Mouse (Mus musculus) cortical plate, adult 2 months (tissue): ENCODE measurements around the gene Cacng5. TPM values are rescaled to one million over a fixed set of nuclear protein-coding genes. Genes with fewer than 3 reads are reported as not detected.

Experiments
- H3K27ac ChIP-seq: fragments of 200-500 bp; 2 replicates; pipeline ENCODE4 v1.5.1; 2012; ENCODE audit warnings: low read length, control low read depth, inconsistent platforms; ENCODE audit not compliant: insufficient read depth
- H3K4me1 ChIP-seq: fragments of 200-500 bp; 2 replicates; pipeline ENCODE4 v1.6.1; 2011; ENCODE audit warnings: low read length; ENCODE audit not compliant: control insufficient read depth, insufficient read depth
- H3K4me3 ChIP-seq: fragments of 200-500 bp; 2 replicates; pipeline ENCODE4 v1.5.1; 2011; ENCODE audit warnings: mild to moderate bottlenecking, low read length, control low read depth; ENCODE audit not compliant: insufficient read depth
- CTCF ChIP-seq: fragments of 200-500 bp; IDR thresholded peaks from 2 replicates; pipeline ENCODE4 v1.5.1; 2011; ENCODE audit warnings: mild to moderate bottlenecking, control low read depth, low read length; ENCODE audit not compliant: insufficient read depth; ENCODE audit errors: extremely low read depth
- POLR2A ChIP-seq: fragments of 200-500 bp; IDR thresholded peaks from 2 replicates; pipeline ENCODE4 v1.6.1; 2011; ENCODE audit warnings: mild to moderate bottlenecking, low read length, control low read depth; ENCODE audit not compliant: insufficient read depth; ENCODE audit errors: extremely low read depth
- polyA plus RNA-seq: library from polyadenylated mRNA; depleted of rRNA; stranded (reverse); fragments of >200 nt; gene quantifications from 2 replicates; pipeline ENCODE4 v1.2.3, GENCODE M21; 2012

Cacng5 gene
- polyA plus RNA-seq, 1 experiment, result 4.4 TPM

- Histone ChIP-seq H3K4me1 (peaks cover 7% of the 10 kb centered on the region), H3K4me3 (no peak overlapping the region), H3K27ac (no peak overlapping the region)
- TF ChIP-seq CTCF (no peak), POLR2A (no peak)
Observed at GRCm38 (mm10) chr11:107895635-107896034, 19.2 kb downstream of the Cacng5 start.

- TF ChIP-seq CTCF (no peak), POLR2A (no peak)
- no peak overlapping the region for H3K4me3 ChIP-seq
- no peak overlapping the region for H3K27ac ChIP-seq
- H3K4me1 ChIP-seq, result peaks cover 5% of the 10 kb centered on the region
Observed at GRCm38 (mm10) chr11:107891377-107891776, 23.5 kb downstream of the Cacng5 start.

- Histone ChIP-seq H3K4me1 (no peaks in the 10 kb centered on the region), H3K4me3 (no peak overlapping the region), H3K27ac (no peak overlapping the region)
- TF ChIP-seq CTCF (no peak), POLR2A (no peak)
Observed at GRCm38 (mm10) chr11:107887342-107887741, 27.5 kb downstream of the Cacng5 start.

DNA sequence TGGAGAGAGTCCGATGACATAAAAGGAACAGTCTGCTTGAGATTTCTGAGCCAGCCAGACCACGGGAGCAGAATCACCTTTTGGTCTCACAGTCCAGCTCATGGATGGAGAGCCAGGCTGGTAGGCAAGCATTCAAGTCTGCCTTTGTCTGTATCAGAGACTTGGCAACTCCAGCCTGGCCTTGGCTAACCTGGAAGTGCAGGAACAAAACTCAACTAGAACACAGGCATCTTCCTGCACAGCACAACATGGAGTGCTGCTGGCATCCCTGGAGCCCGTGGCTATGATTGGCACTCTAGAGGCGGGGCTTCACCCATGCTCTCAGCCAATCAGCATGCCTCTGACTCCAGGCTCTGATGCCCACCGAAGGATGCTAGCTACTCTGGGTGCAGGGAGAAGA is 38.0 kb downstream of the Cacng5 start:
- H3K27ac ChIP-seq, result no peak overlapping the region
- no peak overlapping the region for H3K4me3 ChIP-seq
- peaks cover 1% of the 10 kb centered on the region; the same call in 1 of the 2 replicates for H3K4me1 ChIP-seq
- no peak for TF ChIP-seq CTCF
- TF ChIP-seq POLR2A, result no peak

DNA sequence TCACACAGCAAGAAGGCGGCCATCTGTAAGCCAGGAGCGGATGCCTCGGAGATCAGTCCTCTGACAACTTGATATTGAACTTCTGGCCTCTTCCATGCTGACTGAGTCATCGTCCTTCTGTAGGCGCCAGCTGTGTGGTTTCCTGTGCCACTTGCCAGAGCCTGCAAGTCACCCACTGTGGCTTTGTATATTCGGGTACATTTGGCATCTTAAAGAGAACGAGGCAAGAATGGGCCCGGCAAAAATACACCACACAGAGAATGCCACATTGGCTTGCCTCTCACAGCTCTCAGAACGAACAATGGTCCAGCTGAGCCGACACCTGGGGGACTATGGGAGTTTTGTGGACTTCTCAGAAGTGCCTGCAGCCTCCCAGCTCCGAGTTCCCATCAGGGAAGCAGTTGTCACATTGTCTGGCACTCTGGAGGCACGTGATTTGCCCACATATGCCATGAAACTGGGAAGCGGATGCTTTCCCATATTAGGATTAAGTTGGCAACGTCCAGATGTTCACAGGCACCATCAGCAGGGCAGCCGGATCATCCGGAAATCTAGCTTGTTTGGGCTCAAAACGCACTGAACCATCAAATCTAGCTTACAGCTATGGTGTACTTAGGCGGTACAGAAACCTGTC is 38.9 kb downstream of the Cacng5 start:
- no peak for TF ChIP-seq CTCF
- no peak for TF ChIP-seq POLR2A
- peaks cover 1% of the 10 kb centered on the region; the same call in 1 of the 2 replicates for H3K4me1 ChIP-seq
- H3K27ac ChIP-seq, result no peak overlapping the region
- H3K4me3 ChIP-seq, result no peak overlapping the region

- Histone ChIP-seq H3K27ac (no peak overlapping the region), H3K4me3 (no peak overlapping the region), H3K4me1 (peaks cover 2% of the 10 kb centered on the region)
- TF ChIP-seq CTCF (no peak), POLR2A (no peak)
Observed at GRCm38 (mm10) chr11:107872743-107873142, 42.1 kb downstream of the Cacng5 start.

DNA sequence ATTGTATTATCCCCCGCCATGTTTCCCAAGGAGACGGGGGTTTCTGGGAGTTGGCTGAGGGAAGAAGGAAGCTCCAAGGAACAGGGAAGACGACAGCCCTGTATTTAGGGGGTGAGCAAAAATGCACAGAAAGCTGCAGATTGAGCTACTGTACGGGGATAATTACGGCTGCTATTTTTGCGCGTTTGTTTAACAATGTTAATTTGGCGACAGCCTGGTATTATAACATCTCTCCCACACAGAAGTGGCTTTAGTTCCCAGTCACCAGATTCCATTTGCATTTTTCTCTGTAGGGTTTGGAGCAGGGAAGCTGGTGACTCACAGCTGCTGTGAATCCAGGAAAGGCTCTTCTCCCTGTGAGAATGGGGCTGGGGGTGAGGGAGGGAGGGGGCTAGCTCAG is 47.3 kb downstream of the Cacng5 start:
- TF ChIP-seq CTCF (no peak), POLR2A (no peak)
- peaks cover 1% of the 10 kb centered on the region for H3K4me1 ChIP-seq
- H3K27ac ChIP-seq, result no peak overlapping the region
- no peak overlapping the region for H3K4me3 ChIP-seq

DNA sequence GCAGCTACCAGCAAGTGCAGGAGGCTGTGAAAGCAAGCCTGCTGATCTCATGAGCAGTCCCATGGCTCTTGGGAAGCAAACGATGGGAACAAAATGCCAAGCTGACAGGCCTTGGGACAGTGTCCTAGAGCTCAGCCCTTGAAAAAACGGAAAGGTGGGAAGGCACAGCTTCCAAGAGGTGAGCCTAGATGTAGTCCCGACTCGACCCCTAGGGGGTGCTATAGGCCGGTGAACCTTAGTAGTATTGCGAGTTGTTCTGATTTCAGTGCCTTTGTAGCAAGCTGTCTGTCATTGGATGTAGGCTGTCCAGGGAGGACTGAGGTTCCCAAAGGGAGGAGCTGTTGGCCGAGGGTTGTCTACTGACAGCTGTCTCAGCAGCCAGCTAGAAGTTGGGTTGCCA is 49.7 kb downstream of the Cacng5 start:
- H3K4me1 ChIP-seq, result peaks cover 1% of the 10 kb centered on the region
- TF ChIP-seq POLR2A (no peak), CTCF (peak; percentile 80)

DNA sequence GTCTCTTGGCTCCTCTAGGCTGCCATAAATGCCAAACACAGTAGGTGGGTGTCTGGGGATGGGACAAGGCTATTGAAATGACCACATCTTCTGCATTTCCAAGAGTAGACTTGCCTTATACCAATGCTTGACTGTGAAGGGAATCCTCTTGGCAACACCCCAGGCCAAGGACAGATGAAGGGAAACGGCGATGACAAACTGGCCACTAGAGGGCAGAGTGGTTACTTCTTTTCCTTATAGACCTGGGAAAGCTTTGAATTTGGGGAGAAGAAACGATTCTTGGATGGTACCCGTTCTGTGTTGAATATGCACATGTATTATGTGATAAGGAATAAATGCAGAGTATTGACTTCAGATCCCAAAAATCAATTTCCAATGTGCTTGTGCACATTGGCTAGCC is 50.8 kb downstream of the Cacng5 start:
- H3K4me3 ChIP-seq, result no peak overlapping the region
- no peak overlapping the region for H3K27ac ChIP-seq
- H3K4me1 ChIP-seq, result peaks cover 1% of the 10 kb centered on the region
- peak; percentile 72 for TF ChIP-seq CTCF
- no peak for TF ChIP-seq POLR2A

More for the DNA sequence above, 49.7 kb downstream of the Cacng5 start:
- H3K4me3 ChIP-seq, result no peak overlapping the region
- H3K27ac ChIP-seq, result no peak overlapping the region

DNA sequence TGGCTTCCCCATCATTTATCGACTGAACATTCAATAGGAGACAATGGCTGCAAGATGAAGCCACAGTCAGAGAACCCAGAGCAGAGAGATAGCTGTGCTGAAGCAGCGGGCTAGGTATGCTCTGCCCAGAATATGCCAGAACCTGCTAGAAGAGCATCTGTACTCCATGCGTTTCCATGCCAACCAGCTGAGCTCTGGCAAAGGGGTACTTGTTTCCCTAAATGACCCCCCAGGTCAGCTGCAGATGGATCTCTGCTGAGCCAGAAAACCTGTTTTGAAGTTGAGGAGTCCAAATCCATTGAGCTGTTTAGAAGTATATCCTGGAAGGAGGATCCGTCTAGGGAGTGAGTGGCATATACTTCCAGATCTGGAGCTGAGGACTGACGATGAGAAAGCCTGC is 53.1 kb downstream of the Cacng5 start:
- TF ChIP-seq CTCF, result no peak
- TF ChIP-seq POLR2A, result no peak
- Histone ChIP-seq H3K4me1 (no peaks in the 10 kb centered on the region), H3K27ac (no peak overlapping the region), H3K4me3 (no peak overlapping the region)
